Mouse (Mus musculus) liver (tissue): Measurements from ENCODE around the gene Gk5.
A peak's percentile ranks its signal among the peaks of the same experiment; 100 is the strongest.
"Not testable (repeated sequence)": the region's sequence is repeated elsewhere in the genome, so short reads cannot be mapped to it uniquely, and the experiment has no call there.

Experiments
- DNase-seq: peaks from one replicate; pipeline ENCODE4 v3.0.0-alpha.2; 2020; ENCODE audit warnings: mixed read lengths

Gene Gk5

GRCm38 (mm10) chr9:96152801-96153200 lies 33.6 kb downstream of the Gk5 start:
- DNase-seq = no peak

GRCm38 (mm10) chr9:96158431-96158830 lies 39.3 kb downstream of the Gk5 start:
- no peak for DNase-seq

GRCm38 (mm10) chr9:96159047-96159446 lies 39.9 kb downstream of the Gk5 start:
- no peak for DNase-seq

- no peak for DNase-seq
These were observed 41.6 kb downstream of the Gk5 start for GRCm38 (mm10) chr9:96160767-96161166.

- no peak for DNase-seq
These were observed 43.3 kb downstream of the Gk5 start for GRCm38 (mm10) chr9:96162421-96162820.

- no peak for DNase-seq
These were observed 44.3 kb downstream of the Gk5 start for GRCm38 (mm10) chr9:96163443-96163842.

- DNase-seq = not testable (repeated sequence)
These were observed 44.8 kb downstream of the Gk5 start for GRCm38 (mm10) chr9:96163983-96164382.

GRCm38 (mm10) chr9:96167168-96167585 lies 48.0 kb downstream of the Gk5 start:
- peak; percentile 74 for DNase-seq

GRCm38 (mm10) chr9:96170600-96170999 lies 51.4 kb downstream of the Gk5 start:
- no peak for DNase-seq

- DNase-seq = no peak
These were observed 65.7 kb downstream of the Gk5 start for GRCm38 (mm10) chr9:96184909-96185308.

- no peak for DNase-seq
These were observed 67.5 kb downstream of the Gk5 start for GRCm38 (mm10) chr9:96186701-96187100.

- DNase-seq = peak; percentile 91
These were observed 76.9 kb downstream of the Gk5 start, which contains the start of gene Tfdp2 for GRCm38 (mm10) chr9:96195885-96196622. TSS of gene Tfdp2 (plus strand) at chr9:96196275.

- peak; percentile 45 for DNase-seq
These were observed 77.5 kb downstream of the Gk5 start for GRCm38 (mm10) chr9:96196636-96197181.

- DNase-seq = no peak
These were observed 78.6 kb downstream of the Gk5 start for GRCm38 (mm10) chr9:96197806-96198205.

GRCm38 (mm10) chr9:96203663-96204062 lies 84.5 kb downstream of the Gk5 start:
- no peak for DNase-seq

- no peak for DNase-seq
These were observed 88.3 kb downstream of the Gk5 start for GRCm38 (mm10) chr9:96207428-96207827.

- DNase-seq = no peak
These were observed 94.0 kb downstream of the Gk5 start for GRCm38 (mm10) chr9:96213036-96213645.

- no peak for DNase-seq
These were observed 95.0 kb downstream of the Gk5 start for GRCm38 (mm10) chr9:96214171-96214570.

- DNase-seq = no peak
These were observed 98.1 kb downstream of the Gk5 start for GRCm38 (mm10) chr9:96217299-96217698.

GRCm38 (mm10) chr9:96217799-96218198 lies 98.6 kb downstream of the Gk5 start:
- DNase-seq = no peak

- peak; percentile 29 for DNase-seq
These were observed 100.0 kb downstream of the Gk5 start for GRCm38 (mm10) chr9:96219114-96219669.

GRCm38 (mm10) chr9:96220419-96220818 lies 101.3 kb downstream of the Gk5 start:
- no peak for DNase-seq

GRCm38 (mm10) chr9:96223302-96223701 lies 104.1 kb downstream of the Gk5 start:
- no peak for DNase-seq

- no peak for DNase-seq
These were observed 109.1 kb downstream of the Gk5 start for GRCm38 (mm10) chr9:96228285-96228684.
